Mouse (Mus musculus) B cell, adult 67 days (primary cell): ENCODE measurements around the gene Nisch. TPM values are rescaled to one million over a fixed set of nuclear protein-coding genes. Genes with fewer than 3 reads are reported as not detected.

Experiments used
- total RNA-seq, 2 experiments: library from RNA; stranded (reverse); gene quantifications; 4 replicates each; pipeline ENCODE4 v1.2.4; 2023

Nisch gene
- total RNA-seq = 100 to 1,000 TPM; 375 to 386 TPM

DNA sequence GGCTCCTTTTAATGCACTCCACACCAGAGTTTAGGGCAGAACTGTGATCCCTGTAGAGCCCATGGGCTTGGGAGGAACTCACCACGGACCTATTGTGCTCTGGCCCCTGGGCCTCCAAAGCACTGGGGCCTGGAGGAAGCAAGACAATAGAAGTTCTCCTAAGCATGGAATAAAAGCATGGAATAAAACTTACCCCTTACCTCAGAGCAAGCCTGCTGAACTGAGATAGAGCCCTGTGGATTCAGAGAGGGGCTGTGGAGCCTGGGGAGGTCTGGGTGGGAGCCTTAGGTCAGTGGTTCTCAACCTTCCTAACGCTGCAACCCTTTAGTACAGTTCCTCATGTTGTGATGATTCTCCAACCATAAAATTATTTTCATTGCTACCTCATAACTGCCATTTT lies at the start of gene Nisch:
TSS of gene Nisch (minus strand) at position 101 of the 400 bp plus-strand sequence.

DNA sequence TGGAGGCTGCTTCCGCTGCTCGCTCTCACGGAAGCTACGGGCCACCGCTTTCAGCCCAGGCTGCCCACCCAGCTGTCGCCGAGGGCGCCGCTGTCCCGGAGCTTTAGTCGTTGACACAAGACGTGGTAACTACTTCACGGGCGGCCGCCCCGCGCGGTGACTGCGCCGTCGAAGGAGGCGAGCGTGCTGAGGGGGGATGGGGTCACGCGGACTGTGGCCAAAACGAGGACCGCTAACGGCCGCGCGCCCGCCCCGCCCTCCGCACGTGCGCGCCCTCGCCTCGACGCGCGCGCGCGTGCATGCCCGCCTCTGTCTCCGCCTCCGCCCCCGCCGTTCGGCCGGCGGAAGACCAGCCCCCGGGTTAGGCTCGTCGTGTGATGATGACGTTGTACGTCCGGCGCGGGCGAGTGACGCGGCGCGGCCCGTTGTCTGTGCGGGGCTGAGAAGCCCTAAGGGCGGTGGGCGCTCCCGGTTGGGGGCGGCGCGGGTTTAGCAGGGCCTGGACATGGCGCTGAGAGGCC lies 34.4 kb upstream of the Nisch start, which contains the start of the genes Phf7 and Bap1:
TSS of gene Phf7 (minus strand) at position 234 of the 521 bp plus-strand sequence.
TSS of gene Bap1 (plus strand) at position 367 of the 521 bp plus-strand sequence.

DNA sequence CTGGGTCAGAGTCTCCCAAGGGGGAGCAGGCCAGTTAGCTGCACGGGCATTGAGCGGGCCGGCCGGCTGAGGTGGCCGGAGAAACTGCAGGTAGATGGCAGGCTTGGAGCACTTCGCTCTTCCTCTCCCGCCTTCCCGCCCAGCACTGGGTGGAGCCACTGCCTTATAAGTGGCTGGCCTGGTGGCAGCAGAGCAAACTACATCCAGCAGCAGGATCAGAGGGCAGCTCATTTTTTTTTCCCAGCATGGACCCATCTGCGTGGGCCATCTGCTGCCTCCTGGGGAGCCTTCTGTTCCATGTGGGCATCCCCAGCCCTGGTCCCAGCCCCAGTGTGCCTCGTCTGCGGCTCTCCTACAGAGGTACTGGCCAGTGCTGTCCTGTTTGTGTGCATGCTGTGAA lies 920 bp upstream of the Nisch start, which contains the start of gene Sema3g:
TSS of gene Sema3g (plus strand) at position 195 of the 400 bp plus-strand sequence.

DNA sequence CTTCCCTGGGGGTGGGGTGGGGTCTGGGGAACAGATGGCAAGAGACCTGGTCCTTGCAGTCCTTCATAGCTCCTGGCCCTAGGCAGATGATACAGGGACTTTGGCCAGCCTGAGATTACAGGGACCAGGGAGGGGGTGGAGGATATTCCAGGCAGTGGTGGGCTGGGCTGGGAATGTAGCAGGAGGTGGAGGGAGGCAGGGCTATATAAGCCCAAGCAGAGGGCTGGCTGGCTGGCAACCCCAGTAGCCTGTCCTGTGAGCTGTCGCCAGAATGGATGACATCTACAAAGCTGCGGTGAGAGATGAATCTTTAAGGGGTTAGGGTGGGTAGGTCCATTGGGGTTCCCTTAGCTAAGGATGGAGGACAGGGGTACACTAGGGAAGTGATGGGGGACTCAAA lies 8.7 kb downstream of the Nisch start, which contains the start of gene Tnnc1:
TSS of gene Tnnc1 (plus strand) at position 229 of the 400 bp plus-strand sequence.

DNA sequence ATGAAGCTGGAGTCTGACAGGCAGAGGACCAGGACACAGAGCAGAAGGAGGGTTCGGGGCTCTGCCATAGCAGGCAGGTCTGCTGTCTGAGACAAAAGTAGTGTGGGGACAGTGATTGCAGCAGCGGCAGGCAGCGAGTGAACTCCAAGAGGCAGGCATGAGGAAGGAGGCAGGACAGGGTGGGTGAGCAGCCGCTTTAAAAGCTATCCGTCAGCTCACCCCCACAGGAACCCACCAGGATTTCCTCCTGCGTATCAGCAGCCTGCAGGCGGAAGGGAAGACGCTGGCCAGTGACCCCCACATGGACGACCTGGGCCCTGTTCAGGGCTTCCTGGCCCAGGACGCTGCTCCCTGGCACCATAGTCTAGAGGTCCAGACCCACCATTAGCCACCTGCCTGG lies 48.3 kb downstream of the Nisch start, which contains the start of gene Stab1:
TSS of gene Stab1 (minus strand) at position 217 of the 400 bp plus-strand sequence.

DNA sequence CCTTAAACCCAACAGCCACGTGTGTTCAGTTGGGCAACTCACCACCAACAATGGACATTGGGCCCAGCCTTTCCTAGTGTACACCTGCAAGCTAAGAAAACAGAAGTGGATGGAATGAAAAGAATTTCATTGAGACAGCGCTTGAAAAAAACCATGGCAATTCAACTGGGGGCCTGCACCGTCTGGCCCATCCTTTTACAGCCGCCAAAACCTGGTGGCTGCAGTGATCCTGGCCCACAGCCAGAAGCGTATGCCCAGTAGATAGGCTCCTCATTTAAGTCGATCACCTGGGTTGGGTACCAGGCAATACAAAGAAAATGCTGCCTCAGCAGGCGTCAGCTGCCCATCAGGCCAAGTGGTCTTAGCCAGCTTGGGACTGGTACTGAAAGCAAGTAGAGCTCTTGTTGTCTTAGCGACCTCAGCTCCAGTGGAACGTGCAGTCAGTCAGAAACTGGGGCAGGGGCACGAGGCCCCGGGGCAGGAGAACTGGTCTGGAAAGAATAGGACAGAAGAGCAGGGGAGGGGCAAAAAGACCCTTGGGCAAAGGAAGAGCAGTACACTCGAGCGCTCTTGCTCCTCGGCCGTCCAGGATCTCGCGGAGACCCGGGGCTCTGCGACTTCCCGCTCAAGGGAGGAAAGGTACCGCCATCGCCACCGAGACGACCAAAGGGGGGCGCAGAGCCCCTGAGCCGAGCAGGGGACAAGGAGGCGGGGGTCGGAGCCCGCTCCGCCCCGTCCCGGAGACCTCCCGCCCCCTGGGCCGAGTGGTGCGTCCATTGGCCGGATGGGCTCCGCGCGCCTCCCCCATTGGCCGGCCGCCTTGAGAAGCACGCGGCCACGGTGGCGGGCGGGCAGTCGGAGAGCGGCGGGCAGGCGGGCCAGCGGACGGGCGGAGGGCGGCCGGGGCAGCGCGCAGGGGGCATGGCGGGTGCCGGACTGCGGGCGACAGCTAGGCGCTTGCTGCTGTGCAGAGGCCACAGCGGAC lies 86.2 kb downstream of the Nisch start, which contains the start of gene Nt5dc2:
TSS of gene Nt5dc2 (plus strand) at position 818 of the 985 bp plus-strand sequence.

DNA sequence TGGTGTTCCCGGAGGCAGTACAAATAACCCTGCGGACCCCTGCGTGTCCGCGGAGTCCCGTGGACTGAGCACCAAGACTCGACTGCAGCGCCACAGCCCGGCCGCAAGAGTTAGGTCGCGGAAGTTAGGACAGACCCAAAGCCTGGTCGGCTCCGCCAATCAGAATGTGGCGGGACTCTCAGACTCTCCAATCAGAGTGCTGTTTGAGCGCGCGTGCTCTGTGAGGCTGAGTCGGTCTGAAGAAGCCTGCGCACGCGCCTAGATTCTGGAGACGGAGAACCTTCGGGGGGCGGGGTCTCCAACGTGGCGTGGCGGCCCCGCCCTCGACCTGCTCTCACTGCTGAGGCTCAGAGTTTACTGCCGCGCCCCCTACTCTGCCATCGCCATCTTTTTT lies 87.9 kb downstream of the Nisch start, which contains the start of gene Smim4:
TSS of gene Smim4 (minus strand) at position 131 of the 394 bp plus-strand sequence.

Other genes with a start within 250 kb of the Nisch start
- gene Glt8d1, start 215.5 kb downstream of the Nisch start, total RNA-seq = 10 to 100 TPM; 17.3 to 22.6 TPM
- 10 to 100 TPM; 73.8 to 78.7 TPM for gene Spcs1, start 215.3 kb downstream of the Nisch start, total RNA-seq
- gene Pbrm1, start 197.8 kb downstream of the Nisch start, total RNA-seq = 10 to 100 TPM; 74.0 to 99.5 TPM
- gene Gnl3, start 197.8 kb downstream of the Nisch start, total RNA-seq = 100 to 1,000 TPM; 396 to 425 TPM
- 10 to 100 TPM; 23.5 to 26.8 TPM for gene Smim4, start 88.0 kb downstream of the Nisch start, total RNA-seq
- gene Nt5dc2, start 85.9 kb downstream of the Nisch start, total RNA-seq = 1 to 10 TPM in 1 of 2 experiments, under 1 TPM in 1; 0.65 to 1.5 TPM
- gene Stab1, start 48.3 kb downstream of the Nisch start, total RNA-seq = 1 to 10 TPM in 1 of 2 experiments, not detected in 1; 1.0 TPM
- not detected for gene Tnnc1, start 8.6 kb downstream of the Nisch start, total RNA-seq
- under 1 TPM in 1 of 2 experiments, not detected in 1; 0.15 TPM for gene Sema3g, start 914 bp upstream of the Nisch start, total RNA-seq
- gene Phf7, start 34.4 kb upstream of the Nisch start, total RNA-seq = 10 to 100 TPM; 17.9 to 22.6 TPM
- 100 to 1,000 TPM; 108 to 116 TPM for gene Bap1, start 34.5 kb upstream of the Nisch start, total RNA-seq
- gene Dnah1, start 107.0 kb upstream of the Nisch start, total RNA-seq = under 1 TPM; 0.17 to 0.56 TPM
- 10 to 100 TPM; 62.0 to 62.9 TPM for gene Capn7, start 119.7 kb upstream of the Nisch start, total RNA-seq
- 100 to 1,000 TPM; 288 to 323 TPM for gene Sh3bp5, start 219.1 kb upstream of the Nisch start, total RNA-seq